Mouse (Mus musculus) urinary bladder, adult 18-20 months (tissue): ENCODE measurements around the gene Efhd2.

Experiments
- DNase-seq, 2 experiments: peaks; one replicate each; pipeline ENCODE4 v3.0.0; 2022; ENCODE audit warnings: low spot score in 2 of 2, mixed read lengths in 2 of 2

Efhd2 gene

DNA sequence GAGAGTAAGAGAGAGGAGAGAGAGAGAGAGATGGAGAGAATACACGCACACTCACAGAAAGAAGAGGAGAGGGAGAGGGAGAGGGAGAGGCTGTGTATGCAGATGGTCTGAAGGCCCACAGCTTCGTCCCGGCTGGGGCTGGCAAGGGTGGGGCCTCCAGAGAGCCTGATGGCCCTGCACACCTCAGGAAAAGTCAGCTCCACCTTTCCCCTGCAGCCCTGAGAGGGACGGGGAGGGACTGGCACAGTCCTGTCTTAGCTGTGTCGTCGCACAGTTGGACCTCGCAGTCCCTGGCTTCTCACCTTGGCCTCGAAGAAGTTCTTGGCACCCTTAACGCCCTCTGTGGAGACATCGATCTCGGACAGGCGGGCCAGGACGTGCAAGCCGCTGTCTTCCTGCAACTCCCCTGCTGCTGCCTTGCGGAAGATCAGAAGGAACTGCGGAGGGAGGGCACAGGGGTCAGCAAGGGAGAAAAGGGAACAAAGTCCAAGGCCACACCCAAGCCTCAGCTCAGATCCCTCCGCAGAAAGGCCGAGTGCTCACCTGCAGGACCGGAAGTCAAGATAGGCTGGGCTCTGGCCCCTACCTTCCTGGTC, 14.4 kb downstream of the Efhd2 start:
- no peak for DNase-seq

GRCm38 (mm10) chr4:141859351-141859750, 15.4 kb downstream of the Efhd2 start:
- DNase-seq: no peak

DNA sequence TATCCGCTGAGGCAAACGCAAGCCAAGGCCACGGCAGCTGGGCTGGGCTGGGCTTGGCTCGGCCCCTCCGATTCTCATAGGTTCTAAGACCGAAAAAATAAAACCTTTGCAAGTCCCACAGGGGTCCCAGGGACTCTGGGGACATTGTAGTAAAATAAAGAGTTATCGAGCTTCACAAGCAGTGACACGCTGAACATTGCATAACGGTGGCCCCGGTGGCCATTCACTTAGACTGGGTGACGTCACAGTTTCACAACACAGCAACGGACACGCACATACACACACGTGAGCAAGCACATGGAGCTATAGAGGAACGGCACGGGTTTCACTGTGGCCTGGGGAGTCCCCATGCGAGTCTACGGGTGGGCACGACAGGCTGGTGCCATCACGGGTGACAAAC, 16.2 kb downstream of the Efhd2 start:
- DNase-seq: no peak

DNA sequence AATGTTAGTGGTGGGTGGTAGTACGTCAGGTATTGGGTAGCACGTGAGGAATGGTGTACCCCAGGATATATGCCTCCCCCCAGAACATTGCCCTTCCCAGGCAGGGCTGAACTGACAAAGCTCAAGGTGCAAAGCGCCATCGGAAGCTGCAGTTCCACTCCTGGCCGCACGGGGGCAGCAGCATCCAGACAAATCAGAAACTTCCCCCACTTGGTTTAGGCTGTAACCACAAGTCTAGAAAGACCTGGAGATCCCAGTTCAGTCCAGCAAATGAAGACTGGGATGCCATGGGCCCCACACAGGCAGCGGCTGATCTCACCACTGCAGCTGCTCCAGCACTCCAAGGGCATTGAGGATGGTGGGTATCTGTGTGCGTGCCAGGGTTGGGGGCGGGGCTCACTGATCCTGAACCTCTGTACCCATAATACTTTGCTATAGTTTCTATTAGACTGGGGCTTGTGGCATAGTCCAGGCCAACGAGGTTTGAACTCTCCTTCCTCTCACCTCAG, 17.2 kb downstream of the Efhd2 start:
- DNase-seq: peak; percentile 65 to 70

- no peak for DNase-seq
These were observed 21.3 kb downstream of the Efhd2 start for GRCm38 (mm10) chr4:141853437-141853836.

DNA sequence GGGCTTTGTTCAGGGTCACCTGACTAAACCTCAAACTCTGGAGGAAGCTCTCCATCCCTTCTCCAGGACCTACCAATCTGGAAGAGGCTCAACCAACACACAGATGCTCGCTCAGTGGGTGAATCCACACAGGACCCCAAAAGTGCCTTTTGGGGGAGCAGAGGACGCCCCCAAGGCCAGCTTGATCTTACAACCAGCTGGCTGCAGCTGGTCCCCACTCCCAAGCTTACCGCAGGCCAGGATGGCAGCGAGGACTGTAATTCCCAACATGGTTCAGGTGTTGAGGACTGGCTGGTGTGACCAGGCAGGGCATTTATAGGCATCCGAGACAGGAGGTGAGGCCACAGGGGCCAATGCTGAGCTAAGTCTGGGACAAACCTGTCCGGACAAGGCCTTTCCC, 28.7 kb downstream of the Efhd2 start, which contains the start of gene Ctrc:
Ctrc (minus strand) TSS at position 361 of the 400 bp plus-strand sequence.
- DNase-seq: no peak

- DNase-seq: no peak
These were observed 40.1 kb downstream of the Efhd2 start for GRCm38 (mm10) chr4:141834536-141835095.

DNA sequence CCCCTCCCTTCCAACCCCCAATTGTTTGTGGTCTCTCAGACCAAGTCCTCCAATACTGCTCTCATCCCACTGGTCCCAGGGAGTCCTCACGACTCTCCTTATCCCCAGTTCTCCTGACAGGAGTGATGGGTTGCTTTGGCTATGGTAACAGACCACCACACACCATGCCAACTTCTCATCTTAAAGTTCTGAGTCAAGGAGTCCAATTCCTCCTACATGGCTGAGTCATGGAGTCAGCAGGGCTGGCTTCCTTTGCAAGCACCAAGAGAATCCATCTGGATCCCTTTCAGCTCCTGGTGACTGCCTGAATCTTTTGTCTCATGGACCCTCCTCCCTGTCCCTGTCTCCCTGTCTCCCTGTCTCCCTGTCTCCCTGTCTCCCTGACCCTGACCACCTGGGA, 40.8 kb downstream of the Efhd2 start:
- no peak for DNase-seq

- DNase-seq: no peak
These were observed 43.4 kb downstream of the Efhd2 start for GRCm38 (mm10) chr4:141831361-141831760.

DNA sequence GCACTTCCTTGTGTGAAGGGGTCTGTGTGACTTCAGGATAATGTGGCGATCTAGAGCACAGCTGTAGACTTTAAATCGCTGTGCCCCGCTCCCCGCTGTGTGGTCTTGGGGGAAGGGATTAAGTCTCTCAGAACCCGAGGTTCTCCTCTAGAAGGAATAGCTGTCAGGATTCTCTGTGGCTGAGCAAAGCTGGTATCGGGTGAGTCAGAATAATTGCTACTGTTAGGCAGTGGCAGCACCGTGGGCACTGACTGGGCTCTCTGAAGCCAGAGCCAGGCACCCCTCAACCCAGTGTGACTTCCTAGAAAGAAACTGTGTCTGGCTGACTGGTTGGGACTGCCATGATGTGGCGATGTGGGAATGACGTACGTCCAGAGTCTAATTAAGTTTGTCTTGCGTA, 44.3 kb downstream of the Efhd2 start:
- no peak for DNase-seq

- no peak for DNase-seq
These were observed 46.5 kb downstream of the Efhd2 start for GRCm38 (mm10) chr4:141828177-141828576.

- DNase-seq: no peak
These were observed 47.3 kb downstream of the Efhd2 start for GRCm38 (mm10) chr4:141827401-141827800.

DNA sequence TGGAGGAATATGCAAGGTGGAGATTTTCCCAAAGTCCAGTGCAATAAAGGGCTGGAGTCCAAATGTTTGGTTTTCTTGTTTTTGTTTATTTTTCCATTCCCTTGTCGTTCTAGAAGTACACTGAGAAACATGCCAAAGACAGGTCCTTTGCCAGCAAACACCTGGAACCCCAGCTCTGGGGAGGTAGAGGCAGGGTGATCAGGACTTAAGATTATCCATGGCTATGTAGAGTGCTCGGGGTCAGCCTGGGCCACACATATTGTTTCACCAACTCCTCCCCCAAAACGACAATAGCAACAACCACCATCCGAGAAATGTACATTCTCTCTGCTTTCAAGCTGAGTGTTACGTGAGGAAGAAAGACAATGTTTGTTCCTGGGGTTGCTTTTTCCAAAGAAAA, 48.7 kb downstream of the Efhd2 start, which contains the start of gene Cela2a:
Cela2a (minus strand) TSS at position 101 of the 400 bp plus-strand sequence.
- no peak for DNase-seq

DNA sequence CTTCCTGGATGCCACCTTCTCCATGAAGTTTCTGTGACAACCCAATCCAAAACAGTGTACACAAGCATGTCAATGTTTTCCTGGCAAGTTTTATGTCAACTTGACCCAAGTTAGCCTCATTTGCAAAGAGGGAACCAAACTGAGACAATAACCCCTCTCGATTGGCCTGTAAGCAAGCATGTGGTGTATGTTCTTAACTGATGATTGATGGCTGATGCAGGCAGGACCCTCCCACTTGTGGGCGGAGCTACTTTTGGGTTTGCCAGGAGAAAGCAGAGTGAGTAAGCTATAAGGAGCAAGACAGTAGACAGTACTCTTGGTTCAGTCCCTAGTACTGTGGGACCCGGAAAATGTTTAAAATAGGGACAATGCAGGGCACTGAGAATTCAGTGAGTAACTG, 51.7 kb downstream of the Efhd2 start:
- no peak for DNase-seq

- DNase-seq: no peak
These were observed 52.6 kb downstream of the Efhd2 start for GRCm38 (mm10) chr4:141822089-141822488.

DNA sequence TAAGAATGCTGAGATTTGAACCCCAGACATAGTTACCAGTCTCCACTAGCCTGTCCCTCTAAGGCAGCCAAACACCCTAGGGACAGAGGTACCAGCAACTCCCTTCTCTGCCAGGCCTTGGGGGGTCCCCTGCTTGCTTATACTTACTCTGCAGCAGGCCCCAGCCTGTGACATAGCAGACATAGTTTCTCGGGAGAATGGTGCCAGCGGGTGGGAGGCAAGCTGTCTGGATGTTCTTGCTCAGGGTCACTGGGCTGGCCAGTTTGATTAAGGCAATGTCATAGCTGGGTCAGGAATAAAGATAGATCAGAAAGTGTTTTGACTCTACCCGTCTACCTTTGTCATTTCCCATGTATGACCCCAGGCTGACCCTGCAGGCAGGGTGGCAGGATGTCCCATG, 53.5 kb downstream of the Efhd2 start:
- DNase-seq: no peak

- DNase-seq: no peak
These were observed 55.4 kb downstream of the Efhd2 start for GRCm38 (mm10) chr4:141819316-141819715.

GRCm38 (mm10) chr4:141818861-141819260, 55.9 kb downstream of the Efhd2 start:
- DNase-seq: no peak

GRCm38 (mm10) chr4:141817706-141818105, 57.0 kb downstream of the Efhd2 start:
- no peak for DNase-seq

- no peak for DNase-seq
These were observed 57.7 kb downstream of the Efhd2 start for GRCm38 (mm10) chr4:141816776-141817655.

DNA sequence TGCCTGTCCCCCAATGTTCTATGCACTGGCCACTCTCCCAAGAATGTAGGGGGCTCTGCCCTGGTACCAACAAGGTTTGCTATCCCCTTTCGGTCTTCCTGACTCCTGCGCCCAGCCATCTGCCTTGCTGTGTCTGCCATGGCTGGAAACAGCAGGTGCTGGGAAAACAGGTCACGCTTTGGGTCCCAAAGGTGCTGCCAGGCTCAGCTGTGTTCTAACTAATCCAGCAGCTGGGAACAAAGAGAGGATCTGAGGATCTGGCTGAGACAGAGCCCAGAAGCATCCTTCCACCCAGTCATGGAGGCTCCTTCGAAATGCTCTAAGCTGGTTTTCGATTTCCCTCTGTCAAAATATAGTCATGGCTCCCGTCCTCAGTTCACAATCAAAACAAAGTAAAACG, 58.5 kb downstream of the Efhd2 start:
- DNase-seq: no peak

GRCm38 (mm10) chr4:141811375-141811774, 63.3 kb downstream of the Efhd2 start:
- DNase-seq: no peak

DNA sequence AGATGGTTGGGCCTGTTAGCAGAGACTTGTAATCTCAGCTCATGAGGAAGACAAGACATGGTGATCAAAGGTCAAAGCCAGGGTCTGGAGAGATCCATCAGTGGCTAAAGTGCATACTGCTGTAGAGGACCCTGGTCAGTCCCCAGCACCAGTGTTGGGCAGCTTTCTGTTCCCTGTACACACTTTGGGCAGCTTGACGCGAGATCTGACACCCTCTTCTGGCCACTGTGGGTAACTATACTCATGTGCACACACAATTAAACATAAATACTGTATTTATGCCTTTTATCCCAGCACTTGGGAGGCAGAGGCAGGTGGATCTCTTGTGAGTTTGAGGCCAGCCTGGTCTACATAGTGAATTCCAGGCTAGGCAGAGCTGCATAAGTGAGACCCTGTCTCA, 63.7 kb downstream of the Efhd2 start:
- no peak for DNase-seq
